Mouse (Mus musculus): ENCODE measurements around the gene Olfr465-ps1. TPM values are rescaled to one million over a fixed set of nuclear protein-coding genes. Genes with fewer than 3 reads are reported as not detected.

Olfr465-ps1 gene
- total RNA-seq (2021): not detected

- DNase-seq (ENCODE audit: low spot score in 2 of 2): no peak
- intact Hi-C loops (cut with DNase I): no loop called here
These were observed at the start of gene Olfr465-ps1 for GRCm38 (mm10) chr13:65137789-65138188. TSS of gene Olfr465-ps1 (plus strand) at chr13:65138089.

DNA sequence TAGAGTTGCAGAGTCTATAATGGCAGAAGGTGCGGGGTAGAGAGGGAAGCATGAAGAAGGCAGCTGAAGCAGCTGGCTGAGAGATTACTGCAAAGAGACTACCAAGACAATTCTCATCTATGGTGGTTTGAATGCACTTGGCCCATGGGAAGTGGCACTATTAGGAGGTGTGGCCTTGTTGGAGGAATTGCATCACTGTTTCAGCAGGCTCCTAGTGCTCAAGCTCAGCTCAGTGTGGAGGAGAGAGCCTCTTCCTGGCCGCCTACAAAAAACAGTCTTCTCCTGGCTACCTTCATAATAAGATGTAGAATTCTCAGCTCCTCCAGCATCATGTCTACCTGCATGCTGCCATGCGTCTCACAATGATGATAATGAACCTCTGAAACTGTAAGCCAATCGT, 42.0 kb upstream of the Olfr465-ps1 start:
- intact Hi-C loops (cut with DNase I): no loop called here
- no peak for DNase-seq (ENCODE audit: low spot score in 2 of 2)

DNA sequence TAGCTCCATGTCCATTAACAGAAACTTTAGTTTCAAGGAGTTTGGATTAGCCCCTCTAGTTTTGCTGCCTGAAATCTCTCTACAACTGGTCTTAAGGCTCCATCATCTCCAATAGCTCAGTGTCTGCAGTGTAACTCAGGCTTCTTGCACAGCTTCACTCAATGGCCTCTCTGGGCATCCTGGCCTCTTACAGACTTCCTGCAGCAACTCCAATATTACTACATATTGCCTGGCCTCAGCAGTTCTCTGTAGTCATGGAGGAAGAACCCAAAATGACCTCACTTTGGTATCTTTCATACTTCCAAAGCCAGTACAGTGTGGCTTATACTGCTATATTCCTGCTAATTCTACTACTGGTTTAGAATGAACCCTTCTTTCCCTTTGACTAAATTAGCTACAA, 40.9 kb upstream of the Olfr465-ps1 start:
- intact Hi-C loops (cut with DNase I): no loop called here
- DNase-seq (ENCODE audit: low spot score in 2 of 2): no peak

DNA sequence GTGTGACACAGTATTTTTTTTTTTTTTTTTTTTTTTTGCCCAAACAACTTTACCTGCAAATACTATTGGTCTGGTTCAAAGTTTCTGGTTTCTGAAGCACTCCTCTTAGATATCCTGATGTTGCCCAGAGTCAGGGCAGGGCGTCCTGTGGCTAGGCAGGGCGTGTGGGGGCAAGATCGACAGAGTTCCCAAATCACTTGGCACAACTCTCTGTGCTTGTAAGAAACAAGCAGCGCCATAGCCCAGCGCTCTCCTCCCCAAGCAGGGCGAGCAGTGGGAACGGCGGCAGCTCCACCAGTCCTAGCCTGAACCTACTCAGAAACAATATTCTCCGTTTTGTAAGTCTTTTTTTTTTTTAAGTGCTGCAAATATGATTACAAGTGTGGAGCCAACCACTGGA, 37.2 kb upstream of the Olfr465-ps1 start:
- intact Hi-C loops (cut with DNase I): no loop called here
- no peak for DNase-seq (ENCODE audit: low spot score in 2 of 2)

DNA sequence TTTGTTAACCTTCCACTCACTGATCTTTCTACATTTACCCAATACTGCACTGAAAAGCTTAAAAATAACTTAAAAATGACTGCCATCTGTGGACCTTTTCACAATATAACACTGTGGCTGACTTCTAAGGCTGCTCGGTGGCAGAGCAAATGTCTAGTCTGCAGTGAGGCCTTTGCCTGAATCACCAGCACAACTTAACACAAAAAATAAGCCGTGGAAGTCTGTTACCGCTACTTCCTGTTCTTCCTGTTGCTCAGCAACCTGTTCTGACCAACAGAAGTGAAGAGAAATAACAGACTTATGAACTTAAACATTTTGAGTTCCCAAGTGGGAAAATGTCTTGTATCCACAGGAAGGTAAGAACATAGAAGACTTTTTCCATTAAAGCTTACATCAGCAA, 36.7 kb upstream of the Olfr465-ps1 start:
- intact Hi-C loops (cut with DNase I): no loop called here
- DNase-seq (ENCODE audit: low spot score in 2 of 2): no peak

DNA sequence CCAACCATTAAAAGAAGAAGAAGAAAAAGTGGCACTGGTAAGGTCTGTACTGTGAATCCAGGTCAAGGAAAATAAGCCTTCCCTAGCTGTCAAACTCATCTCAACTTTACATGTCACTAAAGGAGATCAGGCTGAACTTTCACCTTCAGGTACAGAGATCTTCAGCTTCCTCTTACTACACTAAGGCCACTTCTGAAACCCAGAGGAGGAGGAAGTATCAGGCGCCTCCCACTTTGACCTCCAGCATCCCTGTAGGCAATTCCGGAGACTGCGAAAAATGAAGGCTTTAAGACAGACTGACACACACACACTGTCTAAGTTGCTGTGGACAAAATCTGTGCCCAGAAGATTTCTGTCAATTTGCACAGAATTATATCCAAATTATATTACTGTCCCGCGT, 25.9 kb upstream of the Olfr465-ps1 start:
- intact Hi-C loops (cut with DNase I): loop anchor here (5.0 kb wide), 1 partner anchor 130 kb away; no protein-coding TSS in a partner anchor

DNA sequence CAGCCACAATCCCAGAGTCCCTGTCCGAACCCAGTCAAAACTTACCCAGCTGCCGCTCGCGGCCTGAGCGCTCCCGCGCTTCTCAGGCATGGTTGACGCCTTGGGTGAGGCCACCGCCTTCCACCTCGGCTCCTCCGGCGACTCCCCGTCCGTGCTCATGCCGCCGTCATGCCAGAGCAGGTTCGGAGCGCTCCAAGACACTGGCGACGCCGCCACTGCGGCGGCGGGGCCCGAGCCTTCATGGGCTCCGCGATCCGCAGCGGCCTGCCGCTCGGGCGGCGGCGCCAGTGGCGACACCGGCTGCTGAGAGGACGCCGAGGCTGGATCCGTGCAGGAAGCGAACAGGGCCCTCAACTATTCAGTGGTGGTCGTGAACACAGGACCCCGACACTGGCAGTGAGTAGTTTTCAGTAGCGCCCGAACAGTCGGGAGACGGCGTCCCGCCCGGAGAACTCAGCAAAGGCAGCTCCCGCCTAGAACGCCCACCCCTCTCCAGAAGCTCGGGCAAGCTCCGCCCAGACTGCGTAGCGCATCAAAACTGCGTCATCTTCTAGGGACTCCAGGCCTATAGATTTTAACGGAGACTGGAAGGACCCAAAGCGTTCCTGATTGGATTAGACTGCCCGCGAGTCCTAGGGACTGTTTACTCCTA, 25.3 kb upstream of the Olfr465-ps1 start, which contains the start of gene Mfsd14b:
Mfsd14b (minus strand) TSS at position 517 of the 652 bp plus-strand sequence.
- intact Hi-C loops (cut with DNase I): loop anchor here (5.0 kb wide), 1 partner anchor 130 kb away; no protein-coding TSS in a partner anchor
- peak; percentile 93 for DNase-seq (ENCODE audit: low spot score in 2 of 2)

More for the DNA sequence above, 25.9 kb upstream of the Olfr465-ps1 start:
- DNase-seq (ENCODE audit: low spot score in 2 of 2): no peak

DNA sequence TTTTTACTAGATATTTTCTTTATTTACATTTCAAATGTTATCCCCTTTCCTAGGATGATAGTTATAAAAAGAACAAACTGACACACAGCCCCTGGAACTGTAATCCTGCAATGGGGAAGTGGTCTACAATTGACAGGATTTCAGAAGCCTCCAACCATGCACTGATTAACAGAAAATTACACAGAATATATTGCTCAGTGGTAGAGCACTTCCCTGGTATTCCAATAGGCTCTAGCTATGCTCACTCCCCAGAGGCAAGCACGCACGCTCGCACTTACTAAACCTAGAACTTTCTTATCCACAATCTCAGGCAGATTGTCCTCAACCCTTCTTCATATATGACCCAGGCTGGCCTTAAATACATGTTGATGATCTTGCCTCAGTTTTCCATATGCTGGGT, 24.6 kb upstream of the Olfr465-ps1 start:
- peak in 1 of 2 experiments; percentile 4 for DNase-seq (ENCODE audit: low spot score in 2 of 2)
- intact Hi-C loops (cut with DNase I): loop anchor here (5.0 kb wide), 1 partner anchor 129 kb away; no protein-coding TSS in a partner anchor

GRCm38 (mm10) chr13:65120984-65121383, 16.9 kb upstream of the Olfr465-ps1 start:
- no peak for DNase-seq (ENCODE audit: low spot score in 2 of 2)
- intact Hi-C loops (cut with DNase I): no loop called here

DNA sequence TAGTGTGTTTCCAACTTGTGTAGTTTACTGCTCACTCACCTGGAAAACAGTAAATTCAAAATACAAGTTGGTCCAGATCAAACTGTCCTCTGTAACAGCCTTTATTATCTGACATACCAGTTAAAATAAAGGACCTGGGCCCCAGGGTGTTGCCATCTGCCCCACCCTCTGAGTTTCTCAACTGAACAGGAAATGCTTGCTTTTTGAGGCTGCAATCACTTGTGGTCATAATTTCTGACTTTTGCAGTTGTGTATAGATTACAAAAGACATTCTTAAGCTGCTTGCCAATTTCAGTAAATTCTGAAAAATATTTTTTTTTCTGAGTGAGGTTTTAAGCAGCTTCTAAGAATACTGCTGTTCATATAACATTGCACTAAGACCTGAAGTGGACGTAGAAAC, 15.8 kb upstream of the Olfr465-ps1 start:
- intact Hi-C loops (cut with DNase I): no loop called here
- no peak for DNase-seq (ENCODE audit: low spot score in 2 of 2)

GRCm38 (mm10) chr13:65127063-65127847, 10.6 kb upstream of the Olfr465-ps1 start:
- intact Hi-C loops (cut with DNase I): no loop called here
- no peak for DNase-seq (ENCODE audit: low spot score in 2 of 2)

DNA sequence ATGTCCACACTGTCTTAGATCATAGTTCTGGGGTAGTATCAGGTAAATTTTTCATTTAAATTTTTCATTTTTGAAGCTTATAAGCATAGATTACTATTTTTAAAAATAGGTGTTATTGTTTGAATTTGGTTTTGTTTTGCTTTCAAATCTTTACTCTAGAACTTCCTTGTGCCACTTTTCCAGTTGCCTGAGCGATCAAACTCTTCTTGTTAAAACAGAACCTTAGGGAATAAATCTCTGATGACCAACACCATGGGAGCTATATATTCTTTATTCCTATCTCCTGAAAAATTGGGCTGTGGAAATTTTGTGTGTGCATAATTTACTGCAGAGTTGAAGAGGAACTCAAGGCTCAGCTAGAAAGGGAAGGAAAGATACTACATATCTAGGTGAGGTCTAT, 12.1 kb downstream of the Olfr465-ps1 start, which contains the start of gene Olfr466:
Olfr466 (plus strand) TSS at position 301 of the 400 bp plus-strand sequence.
- no peak for DNase-seq (ENCODE audit: low spot score in 2 of 2)
- intact Hi-C loops (cut with DNase I): no loop called here

- intact Hi-C loops (cut with DNase I): no loop called here
These were observed 36.2 kb downstream of the Olfr465-ps1 start for GRCm38 (mm10) chr13:65174102-65174501.

DNA sequence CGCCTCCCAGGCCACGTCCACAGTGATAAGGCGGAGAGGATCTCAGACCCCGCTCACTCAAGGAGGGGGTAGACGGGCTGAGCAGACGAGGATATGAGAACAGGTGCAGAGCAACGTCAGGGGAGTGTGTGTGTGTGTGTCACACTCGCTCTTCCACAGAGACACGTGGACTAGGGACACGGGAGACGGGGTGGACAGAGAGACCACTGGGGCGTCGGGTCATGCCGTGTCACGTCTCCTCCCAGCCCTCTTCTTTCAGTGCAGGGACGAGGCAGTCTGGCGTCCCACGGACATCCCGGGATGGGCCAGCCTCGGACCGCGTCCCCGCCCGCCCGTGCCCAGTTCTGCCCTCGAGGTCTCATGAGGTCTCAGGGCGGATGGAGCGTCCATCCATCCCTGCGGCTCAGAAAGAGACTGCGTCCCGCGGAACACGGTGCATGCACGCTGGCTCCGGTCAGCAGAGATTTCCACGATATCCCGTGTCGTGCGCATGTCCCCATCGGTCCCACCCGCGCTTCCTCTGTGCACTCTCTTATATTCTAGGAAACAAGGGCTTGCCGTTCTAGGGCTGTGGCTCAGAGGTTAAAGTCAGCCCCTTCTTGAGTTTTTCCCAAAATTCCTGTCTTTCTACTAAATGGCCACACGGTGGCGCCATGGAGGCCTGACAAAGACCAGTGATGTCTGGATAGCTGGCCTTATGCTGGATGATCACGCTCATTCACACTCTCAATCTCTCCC, 38.0 kb downstream of the Olfr465-ps1 start:
- intact Hi-C loops (cut with DNase I): no loop called here
- peak; percentile 5 to 6 for DNase-seq (ENCODE audit: low spot score in 2 of 2)

More at GRCm38 (mm10) chr13:65174102-65174501, 36.2 kb downstream of the Olfr465-ps1 start:
- DNase-seq (ENCODE audit: low spot score in 2 of 2): no peak

DNA sequence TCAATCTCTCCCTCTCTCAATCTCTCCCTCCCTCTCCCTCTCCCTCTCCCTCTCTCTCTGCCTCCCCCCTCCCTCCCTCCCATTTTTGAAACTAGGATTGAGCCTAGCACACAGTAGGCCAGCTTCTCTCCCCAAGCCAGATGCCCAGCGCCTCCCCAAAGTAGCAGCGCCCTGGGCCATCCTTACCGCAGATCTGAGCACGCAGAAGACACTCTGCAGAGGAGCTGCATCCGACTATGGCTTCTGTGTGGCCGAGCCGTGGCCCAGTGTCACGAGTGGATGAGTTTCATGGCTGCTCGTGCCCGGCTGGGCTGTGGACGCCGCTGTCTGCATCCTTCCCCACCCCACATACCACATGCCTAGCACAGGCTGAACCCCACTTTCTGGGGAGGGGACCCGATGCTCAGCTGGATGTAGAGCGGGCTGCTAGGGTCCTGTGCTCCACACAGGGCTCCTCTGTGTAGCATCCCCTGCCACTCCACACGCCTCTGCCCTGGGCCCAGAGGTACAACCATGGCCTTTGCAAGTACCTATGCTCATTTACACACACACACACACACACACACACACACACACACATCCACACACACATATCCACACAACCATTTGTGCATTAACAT, 38.7 kb downstream of the Olfr465-ps1 start:
- intact Hi-C loops (cut with DNase I): no loop called here
- DNase-seq (ENCODE audit: low spot score in 2 of 2): no peak

Other genes with a start within 250 kb of the Olfr465-ps1 start
- gene Cntnap3, start 234.1 kb upstream of the Olfr465-ps1 start, total RNA-seq (2021): 1 to 10 TPM; 4.9 to 6.0 TPM
- not detected for gene Spata31, start 220.7 kb upstream of the Olfr465-ps1 start, total RNA-seq (2021)
- under 1 TPM in 1 of 2 experiments, not detected in 1; 0.10 TPM for gene Spata31d1c, start 105.0 kb upstream of the Olfr465-ps1 start, total RNA-seq (2021)
- not detected for gene Prss47, start 85.3 kb upstream of the Olfr465-ps1 start, total RNA-seq (2021)
- gene Mfsd14b, start 25.1 kb upstream of the Olfr465-ps1 start, total RNA-seq (2021): 10 to 100 TPM; 43.4 to 45.4 TPM
- gene Olfr466, start 12.2 kb downstream of the Olfr465-ps1 start, total RNA-seq (2021): not detected
- under 1 TPM; 0.35 to 0.50 TPM for gene Nlrp4f, start 67.9 kb downstream of the Olfr465-ps1 start, total RNA-seq (2021)
- under 1 TPM; 0.45 to 0.52 TPM for gene Gm10775, start 121.5 kb downstream of the Olfr465-ps1 start, total RNA-seq (2021)
- gene Zfp369, start 140.7 kb downstream of the Olfr465-ps1 start, total RNA-seq (2021): 10 to 100 TPM; 53.9 to 72.1 TPM

Measured in left cerebral cortex, postnatal 36 days (tissue).